Mouse (Mus musculus): ENCODE data around the gene Pvalb. TPM values are rescaled to one million over a fixed set of nuclear protein-coding genes. Genes with fewer than 3 reads are reported as not detected.

Gene Pvalb
- polyA plus RNA-seq, 1 experiment from 2014 or later, result not detected

GRCm38 (mm10) chr15:78239956-78240617 lies 33.9 kb upstream of the Pvalb start:
- Histone ChIP-seq H3K4me1 (ENCODE audit: control insufficient read depth, insufficient read depth, low read length) (no peaks in the 10 kb centered on the region), H3K9me3 (ENCODE audit: control insufficient read depth, low read length) (no peaks in the 10 kb centered on the region), H3K4me2 (replicated peaks; ENCODE audit: low read depth, low read length) (no peak overlapping the region), H3K9ac (ENCODE audit: low read depth, low read length) (no peak overlapping the region), H3K4me3 (ENCODE audit: low read length) (no peak overlapping the region), H3K36me3 (ENCODE audit: control insufficient read depth, insufficient read depth, low read length) (no peaks in the 10 kb centered on the region), H3K27ac (ENCODE audit: low read depth, low read length) (no peak overlapping the region), H3K27me3 (ENCODE audit: control insufficient read depth, insufficient read depth, low read length) (no peaks in the 10 kb centered on the region)
- 45% methylated on average over 14 of the region's 14 CpGs for WGBS
- ATAC-seq (ENCODE audit: low FRiP score, low TSS enrichment), result no peak

GRCm38 (mm10) chr15:78239453-78239852 lies 33.3 kb upstream of the Pvalb start:
- no peaks in the 10 kb centered on the region for H3K9me3 ChIP-seq (ENCODE audit: control insufficient read depth, low read length)
- no peak overlapping the region for H3K9ac ChIP-seq (ENCODE audit: low read depth, low read length)
- H3K4me1 ChIP-seq (ENCODE audit: control insufficient read depth, insufficient read depth, low read length), result no peaks in the 10 kb centered on the region
- no peak overlapping the region for H3K4me3 ChIP-seq (ENCODE audit: low read length)
- no peak overlapping the region for H3K4me2 ChIP-seq (replicated peaks; ENCODE audit: low read depth, low read length)
- H3K27me3 ChIP-seq (ENCODE audit: control insufficient read depth, insufficient read depth, low read length), result no peaks in the 10 kb centered on the region
- WGBS, result 20% methylated on average over 10 of the region's 10 CpGs
- no peak for ATAC-seq (ENCODE audit: low FRiP score, low TSS enrichment)
- H3K27ac ChIP-seq (ENCODE audit: low read depth, low read length), result no peak overlapping the region
- no peaks in the 10 kb centered on the region for H3K36me3 ChIP-seq (ENCODE audit: control insufficient read depth, insufficient read depth, low read length)

DNA sequence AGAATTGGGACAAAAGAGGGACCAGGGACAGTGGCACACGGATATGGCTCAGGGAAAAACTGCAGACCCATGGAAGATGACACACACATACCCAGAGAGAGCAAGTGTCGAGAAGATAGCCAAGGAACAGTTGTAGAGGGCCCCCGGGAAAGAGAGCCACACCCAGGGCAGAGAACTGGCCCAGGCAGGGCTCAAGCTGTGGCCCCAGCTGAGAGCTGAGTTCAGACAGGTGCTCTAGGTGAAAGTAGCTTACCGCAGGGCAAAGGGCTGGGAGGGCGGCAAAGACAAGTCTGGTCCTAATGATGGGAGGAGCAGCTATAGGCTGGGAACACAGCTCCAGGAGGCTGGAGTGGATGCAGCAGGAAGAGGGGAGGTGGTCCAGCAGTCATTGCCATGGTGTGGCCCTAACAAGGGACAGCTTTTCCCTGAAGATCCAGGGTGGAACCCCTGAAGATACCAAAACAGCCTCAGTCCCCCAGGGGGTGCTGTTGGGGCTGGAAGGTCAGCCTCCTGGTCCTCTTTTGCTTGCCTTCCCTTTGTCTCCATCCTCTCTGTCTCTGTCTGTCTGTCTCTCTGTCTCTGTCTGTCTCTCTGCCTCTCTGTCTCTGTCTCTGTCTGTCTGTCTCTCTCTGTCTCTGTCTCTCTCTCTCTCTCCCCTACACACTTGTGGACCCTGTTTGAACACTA lies 28.8 kb upstream of the Pvalb start:
- no peak overlapping the region for H3K9ac ChIP-seq (ENCODE audit: low read depth, low read length)
- no peaks in the 10 kb centered on the region for H3K4me1 ChIP-seq (ENCODE audit: control insufficient read depth, insufficient read depth, low read length)
- no peak overlapping the region for H3K27ac ChIP-seq (ENCODE audit: low read depth, low read length)
- no peak overlapping the region for H3K4me2 ChIP-seq (replicated peaks; ENCODE audit: low read depth, low read length)
- peaks cover 2% of the 10 kb centered on the region; the same call in 1 of the 2 replicates for H3K9me3 ChIP-seq (ENCODE audit: control insufficient read depth, low read length)
- WGBS, result 81% methylated on average over 5 of the region's 5 CpGs
- H3K36me3 ChIP-seq (ENCODE audit: control insufficient read depth, insufficient read depth, low read length), result no peaks in the 10 kb centered on the region
- no peak overlapping the region for H3K4me3 ChIP-seq (ENCODE audit: low read length)
- no peak for ATAC-seq (ENCODE audit: low FRiP score, low TSS enrichment)
- H3K27me3 ChIP-seq (ENCODE audit: control insufficient read depth, insufficient read depth, low read length), result no peaks in the 10 kb centered on the region

DNA sequence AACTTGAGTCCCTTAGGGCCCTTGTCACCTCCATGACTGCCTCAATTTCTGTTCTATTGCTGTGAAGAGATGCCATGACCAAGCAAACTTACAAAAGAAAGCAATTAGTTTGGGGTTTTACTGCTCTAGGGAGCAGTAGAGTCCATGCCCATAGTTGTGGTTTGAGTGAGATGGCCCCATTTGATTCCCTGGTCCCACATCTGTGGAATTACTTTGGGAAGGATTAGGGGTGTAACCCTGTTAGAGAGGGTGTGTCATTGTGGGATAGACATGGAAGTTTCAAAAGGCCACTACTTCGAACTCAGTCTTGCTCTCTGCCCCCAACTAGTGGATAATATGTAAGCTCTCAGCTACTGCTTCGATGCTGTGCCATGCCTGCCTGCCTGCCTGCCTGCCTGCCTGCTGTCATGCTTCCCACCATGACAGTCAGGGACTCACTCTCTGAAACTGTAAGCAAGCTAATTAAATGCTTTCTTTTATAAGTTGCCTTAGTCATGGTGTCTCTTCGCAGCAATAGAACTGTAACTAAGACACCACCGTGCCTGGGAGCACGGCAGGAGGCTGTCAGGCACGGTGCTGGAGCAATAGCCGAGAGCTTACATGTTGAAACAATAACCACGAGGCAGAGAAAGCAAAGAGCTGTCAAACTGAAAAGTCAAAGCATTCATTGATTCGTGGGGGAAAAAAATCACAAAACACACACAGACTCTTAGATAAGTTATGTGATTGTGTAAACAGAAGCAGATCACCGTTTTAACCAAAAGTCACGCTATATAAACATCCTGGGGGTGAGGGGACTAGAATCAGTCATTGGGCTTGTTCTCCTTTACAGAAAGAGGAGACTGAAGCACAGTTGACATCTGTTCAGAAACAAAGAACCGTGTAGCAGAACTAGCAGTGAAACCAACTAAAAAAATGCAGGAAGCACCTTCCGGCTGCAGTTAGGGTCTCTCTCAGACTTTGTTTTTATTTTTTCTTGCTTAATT lies 25.4 kb upstream of the Pvalb start:
- Histone ChIP-seq H3K9me3 (ENCODE audit: control insufficient read depth, low read length) (peaks cover 2% of the 10 kb centered on the region; the same call in 1 of the 2 replicates), H3K27ac (ENCODE audit: low read depth, low read length) (no peak overlapping the region), H3K36me3 (ENCODE audit: control insufficient read depth, insufficient read depth, low read length) (no peaks in the 10 kb centered on the region), H3K4me1 (ENCODE audit: control insufficient read depth, insufficient read depth, low read length) (no peaks in the 10 kb centered on the region), H3K4me2 (replicated peaks; ENCODE audit: low read depth, low read length) (no peak overlapping the region), H3K27me3 (ENCODE audit: control insufficient read depth, insufficient read depth, low read length) (no peaks in the 10 kb centered on the region), H3K4me3 (ENCODE audit: low read length) (no peak overlapping the region), H3K9ac (ENCODE audit: low read depth, low read length) (no peak overlapping the region)
- 50% methylated on average over 13 of the region's 13 CpGs for WGBS
- no peak for ATAC-seq (ENCODE audit: low FRiP score, low TSS enrichment)

GRCm38 (mm10) chr15:78227816-78228215 lies 21.6 kb upstream of the Pvalb start:
- H3K4me2 ChIP-seq (replicated peaks; ENCODE audit: low read depth, low read length), result no peak overlapping the region
- H3K4me3 ChIP-seq (ENCODE audit: low read length), result no peak overlapping the region
- no peaks in the 10 kb centered on the region for H3K36me3 ChIP-seq (ENCODE audit: control insufficient read depth, insufficient read depth, low read length)
- no peaks in the 10 kb centered on the region for H3K27me3 ChIP-seq (ENCODE audit: control insufficient read depth, insufficient read depth, low read length)
- H3K9ac ChIP-seq (ENCODE audit: low read depth, low read length), result no peak overlapping the region
- H3K27ac ChIP-seq (ENCODE audit: low read depth, low read length), result no peak overlapping the region
- 80% methylated on average over 12 of the region's 12 CpGs for WGBS
- no peaks in the 10 kb centered on the region for H3K4me1 ChIP-seq (ENCODE audit: control insufficient read depth, insufficient read depth, low read length)
- no peak for ATAC-seq (ENCODE audit: low FRiP score, low TSS enrichment)
- no peaks in the 10 kb centered on the region for H3K9me3 ChIP-seq (ENCODE audit: control insufficient read depth, low read length)

GRCm38 (mm10) chr15:78215269-78215668 lies 9.1 kb upstream of the Pvalb start:
- Histone ChIP-seq H3K4me2 (replicated peaks; ENCODE audit: low read depth, low read length) (no peak overlapping the region), H3K27me3 (ENCODE audit: control insufficient read depth, insufficient read depth, low read length) (no peaks in the 10 kb centered on the region), H3K36me3 (ENCODE audit: control insufficient read depth, insufficient read depth, low read length) (no peaks in the 10 kb centered on the region), H3K27ac (ENCODE audit: low read depth, low read length) (no peak overlapping the region), H3K9me3 (ENCODE audit: control insufficient read depth, low read length) (no peaks in the 10 kb centered on the region), H3K4me1 (ENCODE audit: control insufficient read depth, insufficient read depth, low read length) (no peaks in the 10 kb centered on the region), H3K9ac (ENCODE audit: low read depth, low read length) (no peak overlapping the region), H3K4me3 (ENCODE audit: low read length) (no peak overlapping the region)
- no peak for ATAC-seq (ENCODE audit: low FRiP score, low TSS enrichment)
- 84% methylated on average over 9 of the region's 9 CpGs for WGBS

DNA sequence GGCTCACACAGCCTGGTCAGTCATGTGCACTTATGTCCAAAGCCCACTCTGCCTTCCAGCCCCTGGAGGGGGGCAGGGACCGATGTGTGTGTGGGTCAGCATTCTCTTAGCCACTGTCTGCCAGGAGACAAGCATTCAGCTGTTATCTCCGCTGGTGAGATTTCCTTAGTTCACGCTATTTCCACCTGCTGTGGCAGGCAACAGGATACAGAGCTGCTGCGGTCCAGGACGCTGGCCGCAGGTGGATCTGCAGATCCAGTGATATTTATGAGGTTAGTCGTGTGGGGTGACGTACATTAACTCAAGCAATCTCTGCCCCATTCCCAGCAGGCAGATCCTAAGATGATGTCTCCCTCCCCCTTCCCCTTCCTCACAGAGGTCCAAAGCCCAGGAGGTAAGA lies 5.2 kb upstream of the Pvalb start:
- ATAC-seq (ENCODE audit: low FRiP score, low TSS enrichment), result no peak
- H3K4me1 ChIP-seq (ENCODE audit: control insufficient read depth, insufficient read depth, low read length), result no peaks in the 10 kb centered on the region
- WGBS, result 79% methylated on average over 8 of the region's 8 CpGs

GRCm38 (mm10) chr15:78210203-78210602 lies 4.0 kb upstream of the Pvalb start:
- no peaks in the 10 kb centered on the region; the same call in none of the 2 replicates for H3K9me3 ChIP-seq (ENCODE audit: control insufficient read depth, low read length)
- ATAC-seq (ENCODE audit: low FRiP score, low TSS enrichment), result no peak

More for the DNA sequence above, 5.2 kb upstream of the Pvalb start:
- Histone ChIP-seq H3K9me3 (ENCODE audit: control insufficient read depth, low read length) (no peaks in the 10 kb centered on the region; the same call in none of the 2 replicates), H3K27me3 (ENCODE audit: control insufficient read depth, insufficient read depth, low read length) (no peaks in the 10 kb centered on the region), H3K4me2 (replicated peaks; ENCODE audit: low read depth, low read length) (no peak overlapping the region), H3K36me3 (ENCODE audit: control insufficient read depth, insufficient read depth, low read length) (no peaks in the 10 kb centered on the region), H3K27ac (ENCODE audit: low read depth, low read length) (no peak overlapping the region), H3K4me3 (ENCODE audit: low read length) (no peak overlapping the region), H3K9ac (ENCODE audit: low read depth, low read length) (no peak overlapping the region)

More at GRCm38 (mm10) chr15:78210203-78210602, 4.0 kb upstream of the Pvalb start:
- Histone ChIP-seq H3K4me3 (ENCODE audit: low read length) (no peak overlapping the region), H3K36me3 (ENCODE audit: control insufficient read depth, insufficient read depth, low read length) (no peaks in the 10 kb centered on the region), H3K4me1 (ENCODE audit: control insufficient read depth, insufficient read depth, low read length) (no peaks in the 10 kb centered on the region), H3K27ac (ENCODE audit: low read depth, low read length) (no peak overlapping the region), H3K27me3 (ENCODE audit: control insufficient read depth, insufficient read depth, low read length) (peaks cover under 1% of the 10 kb centered on the region; the same call in 1 of the 2 replicates), H3K4me2 (replicated peaks; ENCODE audit: low read depth, low read length) (no peak overlapping the region), H3K9ac (ENCODE audit: low read depth, low read length) (no peak overlapping the region)
- whole genome bisulfite sequencing, result 89% methylated on average over 4 of the region's 4 CpGs

Data from kidney, embryonic 14.5 days (tissue).